Mouse (Mus musculus) lung, postnatal 0 days (tissue): ENCODE results near the gene Oprd1. TPM values are rescaled to one million over a fixed set of nuclear protein-coding genes. Genes with fewer than 3 reads are reported as not detected.

Experiments used
- ATAC-seq: fragments of 200-750 bp; cut with Nextera tagmentation; 2 replicates; pipeline ENCODE4 v1.8.0; 2017; ENCODE audit warnings: moderate library complexity
- DNase-seq: peaks from one replicate; pipeline ENCODE4 v3.0.0-alpha.2; 2016; ENCODE audit warnings: low spot score
- H3K27ac ChIP-seq: fragments of 300-500 bp; sonication (generic); 2 replicates; pipeline ENCODE4 v1.5.1; 2014; ENCODE audit warnings: antibody characterized with exemption, mild to moderate bottlenecking, low read length, mixed read lengths
- H3K27me3 ChIP-seq: fragments of 300-500 bp; sonication (generic); replicated peaks from 2 replicates; pipeline ENCODE4 v1.6.1; 2014; ENCODE audit warnings: low read length, mixed read lengths; ENCODE audit not compliant: insufficient read depth
- H3K36me3 ChIP-seq: fragments of 300-500 bp; sonication (generic); 2 replicates; pipeline ENCODE4 v1.6.1; 2014; ENCODE audit warnings: low read length, mixed read lengths; ENCODE audit not compliant: insufficient read depth
- H3K4me1 ChIP-seq: fragments of 300-500 bp; sonication (generic); 2 replicates; pipeline ENCODE4 v1.6.1; 2014; ENCODE audit warnings: antibody characterized with exemption, low read depth, low read length, mixed read lengths; ENCODE audit not compliant: insufficient read depth
- H3K4me2 ChIP-seq: fragments of 300-500 bp; sonication (generic); replicated peaks from 2 replicates; pipeline ENCODE4 v1.6.1; 2014; ENCODE audit warnings: low read depth, mild to moderate bottlenecking, low read length, moderate library complexity, mixed read lengths
- H3K4me3 ChIP-seq: fragments of 300-500 bp; sonication (generic); 2 replicates; pipeline ENCODE4 v1.5.1; 2014; ENCODE audit warnings: low read depth, low read length
- H3K9ac ChIP-seq: fragments of 300-500 bp; sonication (generic); replicated peaks from 2 replicates; pipeline ENCODE4 v1.6.1; 2014; ENCODE audit warnings: low read depth, mild to moderate bottlenecking
- H3K9me3 ChIP-seq: fragments of 300-500 bp; sonication (generic); 2 replicates; pipeline ENCODE4 v1.6.1; 2016; ENCODE audit warnings: low read length, mixed read lengths
- CTCF ChIP-seq: IDR thresholded peaks from 2 replicates; pipeline ENCODE4 v1.5.1; 2016; ENCODE audit warnings: antibody characterized with exemption, mild to moderate bottlenecking
- EP300 ChIP-seq: IDR thresholded peaks from 2 replicates; pipeline ENCODE4 v1.6.1; 2016; ENCODE audit warnings: antibody characterized with exemption, mild to moderate bottlenecking, control low read depth
- WGBS: fragments of 180-500 bp; shearing (Covaris S2); extraction: QIAGEN DNeasy Blood & Tissue Kit; methylation state at CpG from one replicate; pipeline ENCODE4 v1.1.7; 2014; 5-methylcytosine and 5-hydroxymethylcytosine counted together
- polyA plus RNA-seq: library from polyadenylated mRNA; unstranded; fragments of >200 nt; fragmentation: Nextera tagmentation; extraction: Ambion mirVana; gene quantifications from 2 replicates; pipeline ENCODE4 v1.2.1, GENCODE M21; 2015

The Oprd1 gene
- polyA plus RNA-seq, 1 experiment from 2014 or later: not detected

- Histone ChIP-seq H3K4me3 (no peak overlapping the region), H3K4me1 (no peaks in the 10 kb centered on the region), H3K9ac (no peak overlapping the region), H3K27ac (no peak overlapping the region), H3K9me3 (no peaks in the 10 kb centered on the region), H3K36me3 (peaks cover 3% of the 10 kb centered on the region; the same call in 1 of the 2 replicates), H3K4me2 (no peak overlapping the region), H3K27me3 (0 out of 2 replicates have a peak, but pooled peaks cover 3% of the 10 kb centered on the region)
- peak; percentile 83 for ATAC-seq
- peak; percentile 82 for DNase-seq
- WGBS: 4% methylated on average over 10 of the region's 10 CpGs
- TF ChIP-seq EP300: no peak
- TF ChIP-seq CTCF: peak; percentile 94
Measured at GRCm38 (mm10) chr4:132178630-132179059, 34.4 kb upstream of the Oprd1 start.

GRCm38 (mm10) chr4:132176474-132176873 lies 32.2 kb upstream of the Oprd1 start:
- no peak overlapping the region for H3K9ac ChIP-seq
- WGBS: 44% methylated on average over 10 of the region's 10 CpGs
- no peak for DNase-seq

GRCm38 (mm10) chr4:132170891-132171290 lies 26.6 kb upstream of the Oprd1 start:
- ATAC-seq (no peak), DNase-seq (no peak)
- 43% methylated on average over 7 of the region's 7 CpGs for WGBS
- Histone ChIP-seq H3K9ac (no peak overlapping the region), H3K4me3 (no peak overlapping the region), H3K36me3 (no peaks in the 10 kb centered on the region), H3K4me1 (no peaks in the 10 kb centered on the region), H3K9me3 (no peaks in the 10 kb centered on the region), H3K27ac (no peak overlapping the region), H3K4me2 (no peak overlapping the region), H3K27me3 (no peaks in the 10 kb centered on the region)
- TF ChIP-seq EP300: no peak
- TF ChIP-seq CTCF: no peak

More at GRCm38 (mm10) chr4:132176474-132176873, 32.2 kb upstream of the Oprd1 start:
- Histone ChIP-seq H3K4me1 (no peaks in the 10 kb centered on the region), H3K4me2 (no peak overlapping the region), H3K27ac (no peak overlapping the region), H3K4me3 (no peak overlapping the region), H3K27me3 (0 out of 2 replicates have a peak, but pooled peaks cover 3% of the 10 kb centered on the region), H3K9me3 (no peaks in the 10 kb centered on the region), H3K36me3 (no peaks in the 10 kb centered on the region)
- no peak for ATAC-seq
- TF ChIP-seq CTCF (no peak), EP300 (no peak)

GRCm38 (mm10) chr4:132169761-132170160 lies 25.5 kb upstream of the Oprd1 start:
- Histone ChIP-seq H3K27me3 (no peaks in the 10 kb centered on the region), H3K4me2 (no peak overlapping the region), H3K4me3 (no peak overlapping the region), H3K27ac (no peak overlapping the region), H3K4me1 (no peaks in the 10 kb centered on the region), H3K9ac (no peak overlapping the region), H3K36me3 (no peaks in the 10 kb centered on the region), H3K9me3 (no peaks in the 10 kb centered on the region)
- ATAC-seq (no peak), DNase-seq (no peak)
- WGBS: 76% methylated on average over 5 of the region's 5 CpGs
- TF ChIP-seq EP300 (no peak), CTCF (no peak)

GRCm38 (mm10) chr4:132169271-132169670 lies 25.0 kb upstream of the Oprd1 start:
- no peaks in the 10 kb centered on the region for H3K9me3 ChIP-seq
- H3K27me3 ChIP-seq: no peaks in the 10 kb centered on the region
- H3K4me1 ChIP-seq: no peaks in the 10 kb centered on the region
- no peak for TF ChIP-seq EP300
- no peak for TF ChIP-seq CTCF
- no peak overlapping the region for H3K9ac ChIP-seq
- DNase-seq (no peak), ATAC-seq (no peak)
- H3K4me3 ChIP-seq: no peak overlapping the region
- WGBS: 85% methylated on average over 3 of the region's 3 CpGs
- H3K36me3 ChIP-seq: no peaks in the 10 kb centered on the region
- no peak overlapping the region for H3K27ac ChIP-seq
- H3K4me2 ChIP-seq: no peak overlapping the region

GRCm38 (mm10) chr4:132167436-132167835 lies 23.1 kb upstream of the Oprd1 start:
- H3K4me3 ChIP-seq: no peak overlapping the region
- no peaks in the 10 kb centered on the region for H3K27me3 ChIP-seq
- 74% methylated on average over 3 of the region's 3 CpGs for WGBS
- no peaks in the 10 kb centered on the region for H3K4me1 ChIP-seq
- H3K9me3 ChIP-seq: no peaks in the 10 kb centered on the region
- TF ChIP-seq CTCF: no peak
- no peak for TF ChIP-seq EP300
- H3K9ac ChIP-seq: no peak overlapping the region
- no peaks in the 10 kb centered on the region for H3K36me3 ChIP-seq
- H3K4me2 ChIP-seq: no peak overlapping the region
- DNase-seq (no peak), ATAC-seq (no peak)
- no peak overlapping the region for H3K27ac ChIP-seq
